Mouse (Mus musculus): ENCODE measurements around the gene Ube3a.

Gene Ube3a

GRCm38 (mm10) chr7:59228045-59228865 lies at the start of gene Ube3a:
TSS of gene Ube3a (plus strand) at chr7:59228750.
- DNase-seq (ENCODE audit: low spot score), result peak; percentile 91

- no peak for DNase-seq (ENCODE audit: low spot score)
Measured at GRCm38 (mm10) chr7:59192831-59193230, 35.7 kb upstream of the Ube3a start.

DNA sequence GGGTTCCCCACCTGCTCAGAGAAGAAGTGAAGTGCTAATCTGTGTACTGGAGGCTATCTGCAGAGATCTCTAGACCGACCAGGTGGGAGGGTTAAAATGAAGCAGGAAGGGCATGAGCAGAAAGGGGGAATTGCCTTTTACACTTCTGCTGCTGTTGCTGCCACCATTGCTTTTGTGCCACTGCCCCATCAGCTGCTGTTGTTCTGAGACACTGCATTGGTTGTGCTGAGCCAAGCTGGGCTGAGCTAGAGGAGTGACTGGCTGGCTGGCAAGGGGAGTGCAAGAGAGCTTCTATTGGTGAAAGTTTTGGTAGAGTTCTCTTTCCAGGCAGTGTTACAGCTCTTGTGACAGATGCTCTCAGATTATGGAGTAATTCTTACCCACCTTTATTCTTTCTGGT lies 13.6 kb upstream of the Ube3a start:
- no peak for DNase-seq (ENCODE audit: low spot score)

- DNase-seq (ENCODE audit: low spot score), result no peak
Measured at GRCm38 (mm10) chr7:59221244-59221643, 7.3 kb upstream of the Ube3a start.

- no peak for DNase-seq (ENCODE audit: low spot score)
Measured at GRCm38 (mm10) chr7:59228866-59229182, 274 bp downstream of the Ube3a start.

DNA sequence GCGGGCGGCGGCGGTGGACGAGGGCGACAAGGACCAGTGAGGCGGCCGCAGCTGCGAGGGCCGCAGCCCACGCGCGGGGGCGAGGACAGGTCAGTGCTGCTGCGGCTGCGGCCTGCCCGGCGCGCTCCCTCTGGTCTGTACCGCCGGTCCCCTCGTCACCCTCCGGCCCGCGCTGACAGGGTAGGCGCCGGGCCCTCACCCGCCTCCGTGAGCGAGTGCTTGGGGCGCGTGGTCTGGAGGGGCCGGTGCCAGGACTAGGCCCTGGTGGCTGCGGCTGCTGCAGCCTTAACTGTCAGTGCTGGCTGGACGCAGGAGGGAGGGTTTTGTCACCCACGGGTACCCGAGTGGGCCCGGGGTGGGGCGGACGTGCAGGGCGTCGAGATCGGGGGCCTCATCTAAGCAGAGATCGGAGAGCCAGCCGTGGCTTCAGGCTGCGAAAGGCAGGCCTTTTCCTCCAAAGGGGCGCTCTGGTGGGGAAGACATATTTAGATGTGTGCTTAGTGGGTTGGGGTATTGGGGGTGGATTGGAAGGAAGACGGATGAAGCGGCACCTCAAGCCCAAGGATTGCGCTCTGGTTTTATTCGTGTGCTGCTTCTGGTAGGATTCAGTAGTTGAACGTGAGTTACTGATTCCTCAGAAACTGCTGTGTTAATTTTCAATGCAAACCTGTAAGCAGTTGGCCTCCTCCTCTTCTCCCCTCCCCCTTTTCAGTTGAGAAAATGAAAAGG lies 797 bp downstream of the Ube3a start:
- DNase-seq (ENCODE audit: low spot score), result peak; percentile 42

- no peak for DNase-seq (ENCODE audit: low spot score)
Measured at GRCm38 (mm10) chr7:59230304-59230703, 1.8 kb downstream of the Ube3a start.

DNA sequence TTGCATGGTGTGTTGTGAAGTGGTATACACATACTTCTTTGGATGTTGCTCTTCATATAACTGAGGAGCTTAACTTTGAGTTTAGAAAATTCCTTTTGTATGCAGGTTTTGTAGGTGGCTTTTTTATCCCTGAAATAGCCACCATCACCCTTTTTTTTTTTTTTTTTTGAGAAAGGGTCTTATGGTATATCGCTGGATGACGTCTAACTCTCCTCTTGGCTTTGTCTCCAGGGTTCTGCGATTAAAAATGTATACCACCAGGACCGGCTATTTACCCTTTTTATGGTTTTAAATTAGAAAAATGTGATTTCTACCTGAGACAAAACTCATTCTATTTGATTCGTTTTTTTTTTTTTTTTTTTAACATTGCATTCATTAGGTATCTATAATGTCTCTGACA lies 2.2 kb downstream of the Ube3a start:
- DNase-seq (ENCODE audit: low spot score), result no peak

- DNase-seq (ENCODE audit: low spot score), result no peak
Measured at GRCm38 (mm10) chr7:59231960-59232359, 3.4 kb downstream of the Ube3a start.

DNA sequence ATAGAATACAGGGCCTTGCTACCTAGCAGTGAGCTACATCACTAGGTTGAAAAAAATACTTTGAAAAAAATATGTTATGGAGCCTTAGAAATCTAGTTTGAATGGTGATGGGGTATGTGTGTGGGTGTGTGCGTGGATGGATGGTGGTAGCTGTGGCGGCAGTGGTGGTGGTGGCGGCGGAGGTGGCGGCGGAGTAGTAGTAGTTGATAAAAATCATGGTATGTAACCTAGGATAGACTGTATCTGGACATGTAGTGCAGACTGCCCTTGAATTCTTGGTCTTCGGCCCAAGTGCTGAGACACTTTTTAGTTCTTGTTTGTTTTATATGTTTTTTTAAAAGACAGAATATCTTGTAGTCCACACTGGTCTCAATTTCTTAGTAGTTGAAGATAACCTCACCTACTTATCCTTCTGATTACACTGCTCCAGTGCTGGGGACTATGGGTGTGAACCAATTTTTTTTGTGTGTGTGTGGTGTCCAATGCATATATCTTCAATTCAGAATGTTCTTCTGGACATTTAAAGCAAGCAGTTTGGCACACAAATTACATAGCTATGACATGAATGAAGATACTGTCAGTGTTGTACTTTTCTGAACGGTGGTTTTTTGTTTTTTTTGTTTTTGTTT lies 6.3 kb downstream of the Ube3a start:
- no peak for DNase-seq (ENCODE audit: low spot score)

DNA sequence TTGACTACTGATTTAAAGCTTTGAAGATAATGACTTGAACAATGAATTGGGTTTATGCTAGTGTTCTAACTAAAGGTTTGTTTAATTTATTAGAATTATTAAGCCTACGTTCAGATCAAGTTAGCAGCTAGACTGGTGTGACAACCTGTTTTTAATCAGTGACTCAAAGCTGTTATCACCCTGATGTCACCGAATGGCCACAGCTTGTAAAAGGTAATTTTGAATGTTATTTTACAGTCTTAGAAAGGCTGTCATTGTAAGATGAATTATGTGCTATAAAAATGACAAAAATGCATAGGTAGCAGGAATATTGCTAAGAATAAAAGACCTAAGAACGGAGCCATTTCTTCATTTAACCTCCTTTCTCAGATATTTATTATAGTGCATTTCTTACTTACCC lies 14.7 kb downstream of the Ube3a start:
- DNase-seq (ENCODE audit: low spot score), result no peak

DNA sequence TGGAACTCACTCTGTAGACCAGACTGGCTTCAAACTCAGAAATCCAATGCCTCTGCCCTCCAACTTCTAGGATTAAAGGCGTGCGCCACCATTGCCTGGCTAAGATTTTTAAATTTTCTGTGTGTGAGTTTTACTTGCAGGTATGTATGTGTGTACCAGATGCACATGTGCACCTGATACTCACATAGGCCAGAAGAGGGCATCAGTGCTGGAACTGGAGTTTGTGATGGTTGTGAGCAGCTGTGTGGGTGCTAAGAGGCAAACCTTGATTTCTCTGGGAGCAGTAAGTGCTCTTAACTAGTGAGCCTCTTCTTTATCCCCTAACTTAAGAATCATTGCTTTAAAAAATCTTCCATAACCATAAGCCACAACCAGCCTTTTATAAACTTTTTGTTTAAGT lies 17.0 kb downstream of the Ube3a start:
- DNase-seq (ENCODE audit: low spot score), result no peak

DNA sequence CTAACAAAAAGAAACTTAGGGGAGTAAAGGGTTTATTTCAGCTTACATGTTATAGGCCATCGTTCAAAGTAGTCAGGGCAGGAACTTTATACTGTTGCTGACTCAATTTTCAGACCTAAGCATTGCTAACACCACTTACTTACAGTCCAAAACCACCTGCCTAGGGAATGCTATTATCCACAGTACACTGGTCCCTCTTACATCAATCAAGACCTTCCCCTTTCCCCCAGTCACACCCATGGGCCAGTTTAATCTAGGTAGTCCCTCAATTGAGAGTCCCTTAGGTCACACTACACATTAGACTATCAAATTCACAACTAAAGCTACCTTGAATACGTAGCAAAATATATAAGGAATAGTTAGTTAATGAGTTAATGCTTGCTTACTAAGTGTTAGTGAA lies 24.8 kb downstream of the Ube3a start:
- no peak for DNase-seq (ENCODE audit: low spot score)

GRCm38 (mm10) chr7:59265538-59265937 lies 37.0 kb downstream of the Ube3a start:
- DNase-seq (ENCODE audit: low spot score), result no peak

- no peak for DNase-seq (ENCODE audit: low spot score)
Measured at GRCm38 (mm10) chr7:59271775-59272174, 43.2 kb downstream of the Ube3a start.

- DNase-seq (ENCODE audit: low spot score), result no peak
Measured at GRCm38 (mm10) chr7:59312576-59312975, 84.0 kb downstream of the Ube3a start.

- DNase-seq (ENCODE audit: low spot score), result no peak
Measured at GRCm38 (mm10) chr7:59322759-59323158, 94.2 kb downstream of the Ube3a start.

All from ovary, postnatal 10 days (tissue).